Mouse (Mus musculus) Patski (cell line): Measurements from ENCODE around the gene Col4a2. TPM values are rescaled to one million over a fixed set of nuclear protein-coding genes. Genes with fewer than 3 reads are reported as not detected.

Source experiments
- ATAC-seq: fragments of 100-300 bp; one replicate; pipeline ENCODE4 v1.8.0; 2021
- CTCF ChIA-PET: fragments of 350-600 bp; sonication (Branson Sonifier 250); formaldehyde crosslinking; loops from one replicate; lab custom pipeline; 2022; ENCODE audit warnings: inconsistent platforms; lab: Charles Lee
- POLR2A ChIA-PET: fragments of 350-600 bp; sonication (Branson Sonifier 250); formaldehyde crosslinking; loops from one replicate; lab custom pipeline; 2022; ENCODE audit warnings: antibody characterized with exemption, inconsistent platforms; lab: Charles Lee
- DNase-seq: peaks from one replicate; pipeline ENCODE4 v3.0.0-alpha.2; 2011; ENCODE audit warnings: low read depth, low spot score
- H3K27me3 ChIP-seq: fragments of 371-371 bp; one replicate; pipeline ENCODE4 v1.5.1; 2021
- CTCF ChIP-seq: fragments of 100-300 bp; IDR thresholded peaks from one replicate; pipeline ENCODE4 v1.5.1; 2021
- in situ Hi-C: fragments of 300-500 bp; cut with MboI; formaldehyde crosslinking; loops from 3 replicates; pipeline ENCODE4 v1.11.1; 2018; ENCODE audit warnings: low pct_unique_long_range_greater_than_20kb, mixed read lengths
- polyA plus RNA-seq: library from polyadenylated mRNA; unstranded; gene quantifications from one replicate; pipeline ENCODE4 v1.2.3, GENCODE M21; 2021

Gene Col4a2
- polyA plus RNA-seq, 1 experiment from 2014 or later, result 206 TPM

- in situ Hi-C loops, result no loop called here
- no peaks in the 10 kb centered on the region for H3K27me3 ChIP-seq
- ChIA-PET POLR2A (no interaction called here), CTCF (interaction anchor here (1.0 kb wide), 1 partner anchor 164 kb away, joined by 3 read pairs; no protein-coding TSS in a partner anchor)
- DNase-seq, result no peak
- no peak for ATAC-seq
- TF ChIP-seq CTCF, result no peak
Observed at GRCm38 (mm10) chr8:11417762-11418161, 105.2 kb downstream of the Col4a2 start.

GRCm38 (mm10) chr8:11419232-11419631 lies 106.6 kb downstream of the Col4a2 start:
- DNase-seq (no peak), ATAC-seq (peak; percentile 75)
- H3K27me3 ChIP-seq, result no peaks in the 10 kb centered on the region
- in situ Hi-C loops, result no loop called here
- TF ChIP-seq CTCF, result no peak
- POLR2A ChIA-PET, result interaction anchor here (0.6 kb wide), 1 partner anchor 51 kb away, joined by 3 read pairs; no protein-coding TSS in a partner anchor
- CTCF ChIA-PET, result interaction anchor here (0.9 to 5.5 kb wide), 10 partner anchors 11 to 184 kb away, joined by 3 to 67 read pairs (median 4); no protein-coding TSS in a partner anchor

GRCm38 (mm10) chr8:11419645-11420044 lies 107.0 kb downstream of the Col4a2 start:
- ATAC-seq, result peak; percentile 44
- peak; percentile 82 for TF ChIP-seq CTCF
- in situ Hi-C loops, result no loop called here
- CTCF ChIA-PET, result interaction anchor here (1.0 to 5.5 kb wide), 10 partner anchors 10 to 185 kb away, joined by 3 to 67 read pairs (median 4); no protein-coding TSS in a partner anchor
- no peaks in the 10 kb centered on the region for H3K27me3 ChIP-seq
- POLR2A ChIA-PET, result no interaction called here
- no peak for DNase-seq

GRCm38 (mm10) chr8:11421105-11421504 lies 108.5 kb downstream of the Col4a2 start:
- no peaks in the 10 kb centered on the region for H3K27me3 ChIP-seq
- ATAC-seq, result no peak
- in situ Hi-C loops, result no loop called here
- POLR2A ChIA-PET, result interaction anchor here (0.8 to 1.3 kb wide), 4 partner anchors 56 to 170 kb away, joined by 3 to 7 read pairs (median 4); partner anchors contain the start of genes Col4a1 and Col4a2
- DNase-seq, result no peak
- CTCF ChIA-PET, result interaction anchor here (0.9 to 5.5 kb wide), 11 partner anchors 9 to 185 kb away, joined by 3 to 67 read pairs (median 4); no protein-coding TSS in a partner anchor
- peak; percentile 90 for TF ChIP-seq CTCF

GRCm38 (mm10) chr8:11421968-11422367 lies 109.4 kb downstream of the Col4a2 start:
- ATAC-seq, result no peak
- POLR2A ChIA-PET, result interaction anchor here (1.3 kb wide), 1 partner anchor 109 kb away, joined by 7 read pairs; the partner anchor contains the start of genes Col4a1 and Col4a2
- in situ Hi-C loops, result no loop called here
- H3K27me3 ChIP-seq, result no peaks in the 10 kb centered on the region
- no peak for DNase-seq
- CTCF ChIA-PET, result interaction anchor here (1.6 to 5.5 kb wide), 3 partner anchors 26 to 170 kb away, joined by 4 to 67 read pairs (median 9); no protein-coding TSS in a partner anchor
- no peak for TF ChIP-seq CTCF

- POLR2A ChIA-PET, result no interaction called here
- H3K27me3 ChIP-seq, result no peaks in the 10 kb centered on the region
- in situ Hi-C loops, result no loop called here
- no peak for ATAC-seq
- DNase-seq, result no peak
- peak; percentile 76 for TF ChIP-seq CTCF
- CTCF ChIA-PET, result interaction anchor here (0.7 to 5.5 kb wide), 4 partner anchors 19 to 292 kb away, joined by 3 to 67 read pairs (median 4); no protein-coding TSS in a partner anchor
Observed at GRCm38 (mm10) chr8:11423091-11423490, 110.5 kb downstream of the Col4a2 start.

GRCm38 (mm10) chr8:11430688-11431087 lies 118.1 kb downstream of the Col4a2 start:
- in situ Hi-C loops, result loop anchor here (10.0 kb wide), 1 partner anchor 274 kb away; the partner anchor contains the start of gene 1700016D06Rik
- TF ChIP-seq CTCF, result no peak
- peak; percentile 45 for ATAC-seq
- ChIA-PET CTCF (interaction anchor here (0.9 to 2.1 kb wide), 7 partner anchors 11 to 186 kb away, joined by 3 to 9 read pairs (median 3); no protein-coding TSS in a partner anchor), POLR2A (interaction anchor here (0.6 kb wide), 2 partner anchors 27 to 175 kb away, joined by 3 to 4 read pairs; no protein-coding TSS in a partner anchor)
- H3K27me3 ChIP-seq, result no peaks in the 10 kb centered on the region
- no peak for DNase-seq

GRCm38 (mm10) chr8:11437862-11438261 lies 125.3 kb downstream of the Col4a2 start:
- no peak for ATAC-seq
- TF ChIP-seq CTCF, result no peak
- in situ Hi-C loops, result loop anchor here (10.0 kb wide), 1 partner anchor 267 kb away; the partner anchor contains the start of gene 1700016D06Rik
- CTCF ChIA-PET, result no interaction called here
- POLR2A ChIA-PET, result no interaction called here
- H3K27me3 ChIP-seq, result no peaks in the 10 kb centered on the region
- DNase-seq, result no peak

- no peaks in the 10 kb centered on the region for H3K27me3 ChIP-seq
- CTCF ChIA-PET, result interaction anchor here (1.4 to 2.1 kb wide), 3 partner anchors 9 to 28 kb away, joined by 3 to 6 read pairs (median 4); no protein-coding TSS in a partner anchor
- DNase-seq (no peak), ATAC-seq (no peak)
- in situ Hi-C loops, result no loop called here
- TF ChIP-seq CTCF, result no peak
- POLR2A ChIA-PET, result no interaction called here
Observed at GRCm38 (mm10) chr8:11441291-11441690, 128.7 kb downstream of the Col4a2 start.

GRCm38 (mm10) chr8:11443611-11444010 lies 131.0 kb downstream of the Col4a2 start:
- no peaks in the 10 kb centered on the region for H3K27me3 ChIP-seq
- no peak for TF ChIP-seq CTCF
- ChIA-PET CTCF (no interaction called here), POLR2A (interaction anchor here (1.3 kb wide), 1 partner anchor 14 kb away, joined by 3 read pairs; no protein-coding TSS in a partner anchor)
- in situ Hi-C loops, result no loop called here
- DNase-seq (no peak), ATAC-seq (no peak)
